Mouse (Mus musculus) embryonic facial prominence, embryonic 12.5 days (tissue): ENCODE data around the gene Rbbp5. TPM values are rescaled to one million over a fixed set of nuclear protein-coding genes. Genes with fewer than 3 reads are reported as not detected.

ENCODE experiments used
- ATAC-seq: fragments of 200-750 bp; cut with Nextera tagmentation; 2 replicates; pipeline ENCODE4 v1.8.0; 2017; ENCODE audit not compliant: insufficient number of reproducible peaks, insufficient read depth, low FRiP score, low TSS enrichment
- H3K27ac ChIP-seq: fragments of 300-500 bp; sonication (generic); 2 replicates; pipeline ENCODE4 v1.5.1; 2016; ENCODE audit warnings: mild to moderate bottlenecking
- H3K27me3 ChIP-seq: fragments of 300-500 bp; sonication (generic); 2 replicates; pipeline ENCODE4 v1.6.1; 2016; ENCODE audit warnings: mild to moderate bottlenecking, moderate library complexity
- H3K36me3 ChIP-seq: fragments of 300-500 bp; sonication (generic); 2 replicates; pipeline ENCODE4 v1.6.1; 2016; ENCODE audit warnings: mild to moderate bottlenecking
- H3K4me1 ChIP-seq: fragments of 300-500 bp; sonication (generic); 2 replicates; pipeline ENCODE4 v1.6.1; 2016
- H3K4me2 ChIP-seq: fragments of 300-500 bp; sonication (generic); replicated peaks from 2 replicates; pipeline ENCODE4 v1.6.1; 2016; ENCODE audit warnings: mild to moderate bottlenecking, moderate library complexity
- H3K4me3 ChIP-seq: fragments of 300-500 bp; sonication (generic); 2 replicates; pipeline ENCODE4 v1.5.1; 2016; ENCODE audit warnings: mild to moderate bottlenecking
- H3K9ac ChIP-seq: fragments of 300-500 bp; sonication (generic); 2 replicates; pipeline ENCODE4 v1.6.1; 2016; ENCODE audit warnings: mild to moderate bottlenecking, moderate library complexity
- H3K9me3 ChIP-seq: fragments of 300-500 bp; sonication (generic); 2 replicates; pipeline ENCODE4 v1.6.1; 2016; ENCODE audit warnings: mild to moderate bottlenecking, moderate library complexity
- WGBS: fragments of 180-500 bp; shearing (Covaris S2); methylation state at CpG from one replicate; pipeline ENCODE4 v1.1.7; 2016; 5-methylcytosine and 5-hydroxymethylcytosine counted together
- polyA plus RNA-seq: library from polyadenylated mRNA; unstranded; fragments of >200 nt; fragmentation: Nextera tagmentation; extraction: Ambion mirVana; gene quantifications from 2 replicates; pipeline ENCODE4 v1.2.1, GENCODE M21; 2016

Rbbp5 gene
- polyA plus RNA-seq = 56.6 and 62.2 TPM in 2 replicates

GRCm38 (mm10) chr1:132476928-132477691 is at the start of gene Rbbp5:
Rbbp5 (plus strand) TSS chr1:132477365.
- H3K4me2 ChIP-seq = peak within 1 kb of the TSS; percentile 66
- H3K9ac ChIP-seq = peak within 1 kb of the TSS; percentile 72
- peak within 1 kb of the TSS; percentile 73 for H3K4me3 ChIP-seq
- peak within 1 kb of the TSS; percentile 70 for H3K27ac ChIP-seq
- peaks cover 9% of the 10 kb centered on the region for H3K4me1 ChIP-seq
- H3K9me3 ChIP-seq = no peaks in the 10 kb centered on the region
- H3K27me3 ChIP-seq = no peaks in the 10 kb centered on the region
- H3K36me3 ChIP-seq = no peaks in the 10 kb centered on the region
- peak; percentile 70 for ATAC-seq
- WGBS = under 1% methylated on average over 43 of the region's 43 CpGs

GRCm38 (mm10) chr1:132430818-132431217 is 46.3 kb upstream of the Rbbp5 start:
- H3K4me2 ChIP-seq = no peak overlapping the region
- no peak overlapping the region for H3K27ac ChIP-seq
- ATAC-seq = no peak
- H3K27me3 ChIP-seq = no peaks in the 10 kb centered on the region
- WGBS = 44% methylated on average over 3 of the region's 3 CpGs
- H3K4me3 ChIP-seq = no peak overlapping the region
- H3K9me3 ChIP-seq = no peaks in the 10 kb centered on the region
- H3K4me1 ChIP-seq = peaks cover 7% of the 10 kb centered on the region; the same call in 1 of the 2 replicates
- no peak overlapping the region for H3K9ac ChIP-seq
- peaks cover 14% of the 10 kb centered on the region; the same call in 1 of the 2 replicates for H3K36me3 ChIP-seq

- no peaks in the 10 kb centered on the region for H3K27me3 ChIP-seq
- 72% methylated on average over 9 of the region's 9 CpGs for WGBS
These were observed 45.4 kb upstream of the Rbbp5 start for GRCm38 (mm10) chr1:132431716-132432115.

GRCm38 (mm10) chr1:132433349-132433748 is 43.8 kb upstream of the Rbbp5 start:
- WGBS = 80% methylated on average over 5 of the region's 5 CpGs
- H3K9ac ChIP-seq = no peak overlapping the region
- ATAC-seq = no peak
- H3K27ac ChIP-seq = no peak overlapping the region
- peaks cover 7% of the 10 kb centered on the region; the same call in 1 of the 2 replicates for H3K4me1 ChIP-seq
- H3K27me3 ChIP-seq = no peaks in the 10 kb centered on the region
- peaks cover 18% of the 10 kb centered on the region; the same call in 1 of the 2 replicates for H3K36me3 ChIP-seq
- H3K4me2 ChIP-seq = no peak overlapping the region
- H3K4me3 ChIP-seq = no peak overlapping the region
- H3K9me3 ChIP-seq = no peaks in the 10 kb centered on the region

More at GRCm38 (mm10) chr1:132431716-132432115, 45.4 kb upstream of the Rbbp5 start:
- Histone ChIP-seq H3K4me2 (no peak overlapping the region), H3K4me1 (peaks cover 7% of the 10 kb centered on the region; the same call in 1 of the 2 replicates), H3K36me3 (peaks cover 18% of the 10 kb centered on the region; the same call in 1 of the 2 replicates), H3K9ac (no peak overlapping the region), H3K9me3 (no peaks in the 10 kb centered on the region), H3K27ac (no peak overlapping the region), H3K4me3 (no peak overlapping the region)
- no peak for ATAC-seq

GRCm38 (mm10) chr1:132434032-132434431 is 43.1 kb upstream of the Rbbp5 start:
- no peak overlapping the region for H3K4me3 ChIP-seq
- H3K36me3 ChIP-seq = peaks cover 18% of the 10 kb centered on the region; the same call in 1 of the 2 replicates
- no peaks in the 10 kb centered on the region for H3K9me3 ChIP-seq
- peaks cover 7% of the 10 kb centered on the region; the same call in 1 of the 2 replicates for H3K4me1 ChIP-seq
- H3K27ac ChIP-seq = no peak overlapping the region
- 91% methylated on average over 12 of the region's 12 CpGs for WGBS
- H3K4me2 ChIP-seq = no peak overlapping the region
- no peaks in the 10 kb centered on the region for H3K27me3 ChIP-seq
- no peak overlapping the region for H3K9ac ChIP-seq
- no peak for ATAC-seq

- Histone ChIP-seq H3K36me3 (peaks cover 28% of the 10 kb centered on the region), H3K9ac (no peak overlapping the region), H3K9me3 (no peaks in the 10 kb centered on the region), H3K27me3 (no peaks in the 10 kb centered on the region), H3K4me1 (0 out of 2 replicates have a peak, but pooled peaks cover 2% of the 10 kb centered on the region), H3K27ac (no peak overlapping the region), H3K4me3 (no peak overlapping the region), H3K4me2 (no peak overlapping the region)
- ATAC-seq = no peak
- WGBS = 69% methylated on average over 4 of the region's 4 CpGs
These were observed 40.7 kb upstream of the Rbbp5 start for GRCm38 (mm10) chr1:132436320-132436958.

GRCm38 (mm10) chr1:132436960-132437359 is 40.2 kb upstream of the Rbbp5 start:
- 67% methylated on average over 1 of the region's 1 CpGs for WGBS
- Histone ChIP-seq H3K27ac (no peak overlapping the region), H3K36me3 (peaks cover 32% of the 10 kb centered on the region), H3K9me3 (no peaks in the 10 kb centered on the region), H3K9ac (no peak overlapping the region), H3K4me3 (no peak overlapping the region), H3K4me2 (no peak overlapping the region), H3K27me3 (no peaks in the 10 kb centered on the region), H3K4me1 (0 out of 2 replicates have a peak, but pooled peaks cover 2% of the 10 kb centered on the region)
- no peak for ATAC-seq

GRCm38 (mm10) chr1:132437389-132437788 is 39.8 kb upstream of the Rbbp5 start:
- peaks cover 36% of the 10 kb centered on the region for H3K36me3 ChIP-seq
- H3K4me1 ChIP-seq = 0 out of 2 replicates have a peak, but pooled peaks cover 2% of the 10 kb centered on the region
- WGBS = 85% methylated on average over 5 of the region's 5 CpGs
- no peaks in the 10 kb centered on the region for H3K27me3 ChIP-seq
- no peaks in the 10 kb centered on the region for H3K9me3 ChIP-seq
- no peak overlapping the region for H3K9ac ChIP-seq
- no peak for ATAC-seq
- H3K27ac ChIP-seq = no peak overlapping the region
- no peak overlapping the region for H3K4me3 ChIP-seq
- no peak overlapping the region for H3K4me2 ChIP-seq

GRCm38 (mm10) chr1:132440896-132441435 is 36.2 kb upstream of the Rbbp5 start:
- Histone ChIP-seq H3K27ac (no peak overlapping the region), H3K9ac (no peak overlapping the region), H3K36me3 (peaks cover 22% of the 10 kb centered on the region), H3K27me3 (no peaks in the 10 kb centered on the region), H3K9me3 (no peaks in the 10 kb centered on the region), H3K4me3 (no peak overlapping the region), H3K4me2 (no peak overlapping the region), H3K4me1 (no peaks in the 10 kb centered on the region)
- ATAC-seq = no peak
- WGBS = 71% methylated on average over 1 of the region's 1 CpGs

GRCm38 (mm10) chr1:132449742-132450141 is 27.4 kb upstream of the Rbbp5 start:
- 89% methylated on average over 7 of the region's 7 CpGs for WGBS
- H3K36me3 ChIP-seq = peaks cover 45% of the 10 kb centered on the region
- no peak overlapping the region for H3K9ac ChIP-seq
- no peaks in the 10 kb centered on the region for H3K9me3 ChIP-seq
- no peak overlapping the region for H3K4me2 ChIP-seq
- H3K4me3 ChIP-seq = no peak overlapping the region
- H3K27me3 ChIP-seq = no peaks in the 10 kb centered on the region
- ATAC-seq = no peak
- H3K4me1 ChIP-seq = no peaks in the 10 kb centered on the region
- H3K27ac ChIP-seq = no peak overlapping the region

- H3K4me1 ChIP-seq = no peaks in the 10 kb centered on the region
- no peak overlapping the region for H3K27ac ChIP-seq
- no peak overlapping the region for H3K4me3 ChIP-seq
- no peaks in the 10 kb centered on the region for H3K9me3 ChIP-seq
- no peak for ATAC-seq
- H3K27me3 ChIP-seq = no peaks in the 10 kb centered on the region
- no peak overlapping the region for H3K9ac ChIP-seq
- H3K4me2 ChIP-seq = no peak overlapping the region
- peaks cover 46% of the 10 kb centered on the region for H3K36me3 ChIP-seq
- 56% methylated on average over 5 of the region's 5 CpGs for whole genome bisulfite sequencing
These were observed 12.5 kb upstream of the Rbbp5 start for GRCm38 (mm10) chr1:132464651-132465050.
